Mouse (Mus musculus): ENCODE measurements around the gene D2hgdh. TPM values are rescaled to one million over a fixed set of nuclear protein-coding genes. Genes with fewer than 3 reads are reported as not detected.
"Not testable (repeated sequence)": the region's sequence is repeated elsewhere in the genome, so short reads cannot be mapped to it uniquely, and the experiment has no call there.

The D2hgdh gene
- total RNA-seq, 2 experiments from 2014 or later, result 29.7 to 34.8 TPM

DNA sequence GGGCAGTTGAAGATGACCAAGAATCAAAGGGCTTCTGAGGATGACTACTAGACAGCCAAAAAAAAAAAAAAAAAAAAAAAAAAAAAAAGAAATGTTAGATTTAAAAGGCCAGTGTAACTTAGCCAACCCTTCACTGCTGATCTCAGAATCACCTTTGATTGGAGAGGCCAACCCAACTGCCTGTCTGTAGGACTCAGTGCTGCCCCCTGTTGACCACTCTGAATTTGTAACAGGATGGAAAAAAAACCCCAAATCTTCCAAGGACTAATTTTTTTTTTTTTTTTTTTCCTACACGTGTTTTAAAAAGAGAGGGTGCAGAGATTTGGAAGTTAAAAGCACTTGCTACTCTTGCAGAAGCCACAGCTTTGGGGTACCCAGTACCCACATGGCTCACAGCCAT, 66.2 kb downstream of the D2hgdh start:
- intact Hi-C loops (cut with DNase I), result not testable (repeated sequence)

GRCm38 (mm10) chr1:93897395-93897794, 72.7 kb downstream of the D2hgdh start:
- intact Hi-C loops (cut with DNase I); DNase-seq (ENCODE audit: low spot score): not testable (repeated sequence)

More for the DNA sequence above, 66.2 kb downstream of the D2hgdh start:
- not testable (repeated sequence) for DNase-seq (ENCODE audit: low spot score)

DNA sequence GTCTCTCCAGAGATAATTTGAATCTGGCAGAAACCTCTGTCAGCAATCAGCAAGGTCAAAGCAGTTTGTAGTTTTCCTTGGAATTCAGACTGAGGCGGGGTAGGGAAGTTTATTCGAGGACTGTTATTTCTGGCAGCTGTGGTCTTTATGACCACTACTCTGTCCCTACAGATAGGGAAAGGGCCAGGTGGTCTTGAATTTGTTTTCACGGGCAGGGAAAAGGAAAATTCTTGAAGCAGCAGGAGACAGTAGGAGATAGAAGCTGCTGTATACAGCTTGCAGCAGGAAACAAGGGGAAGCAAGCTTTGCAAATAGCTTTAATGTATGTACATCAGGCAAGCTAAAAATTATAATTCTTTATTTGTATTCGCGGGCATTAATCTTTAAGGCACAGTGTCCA, 76.6 kb downstream of the D2hgdh start:
- DNase-seq (ENCODE audit: low spot score); intact Hi-C loops (cut with DNase I): not testable (repeated sequence)

Other genes with a start within 250 kb of the D2hgdh start
- gene Stk25, start 166.2 kb upstream of the D2hgdh start, total RNA-seq (2021), result 10 to 100 TPM; 91.2 to 95.6 TPM
- 1 to 10 TPM; 4.7 TPM for gene Bok, start 139.2 kb upstream of the D2hgdh start, total RNA-seq (2021)
- 10 to 100 TPM; 36.9 to 37.9 TPM for gene Atg4b, start 73.4 kb upstream of the D2hgdh start, total RNA-seq (2021)
- 10 to 100 TPM; 78.5 to 84.7 TPM for gene Thap4, start 70.0 kb upstream of the D2hgdh start, total RNA-seq (2021)
- 10 to 100 TPM; 23.9 to 24.8 TPM for gene Dtymk, start 23.0 kb upstream of the D2hgdh start, total RNA-seq (2021)
- gene Ing5, start 20.9 kb upstream of the D2hgdh start, total RNA-seq (2021), result 10 to 100 TPM; 10.7 to 12.6 TPM
- under 1 TPM; 0.70 to 0.84 TPM for gene Gal3st2, start 36.4 kb downstream of the D2hgdh start, total RNA-seq (2021)
- gene Gal3st2b, start 93.4 kb downstream of the D2hgdh start, total RNA-seq (2021), result under 1 TPM; 0.39 to 0.59 TPM
- 1 to 10 TPM; 1.0 to 1.1 TPM for gene Gal3st2c, start 165.6 kb downstream of the D2hgdh start, total RNA-seq (2021)
- gene Neu4, start 195.5 kb downstream of the D2hgdh start, total RNA-seq (2021), result not detected
- gene Pdcd1, start 227.6 kb downstream of the D2hgdh start, total RNA-seq (2021), result not detected

Measured in heart, postnatal 25 days (tissue).